ENCODE assay signal across 8 mouse cellular contexts in genomic region chr19:5793116-5793515, GRCm38 (mm10). TPM values are rescaled to one million over a fixed set of nuclear protein-coding genes. Genes with fewer than 3 reads are reported as not detected.
A peak's percentile ranks its signal among the peaks of the same experiment; 100 is the strongest.
DNase-seq lines count a peak whose midpoint lies in the region; ATAC-seq and TF ChIP-seq lines count a peak whose summit lies in the region.

No protein-coding gene starts in this region.

- H3K4me3 ChIP-seq in stomach, postnatal 0 days (ENCODE audit: low read depth, low read length): no peak overlapping the region

- no peaks in the 10 kb centered on the region for H3K9me3 ChIP-seq in stomach, postnatal 0 days (ENCODE audit: control insufficient read depth, low read length)

- no peak overlapping the region for H3K4me2 ChIP-seq in stomach, postnatal 0 days (replicated peaks; ENCODE audit: low read depth)

- intact Hi-C loops in heart, postnatal 10 days (cut with DNase I): loop anchor here (1.0 kb wide), 2 partner anchors 57 to 85 kb away; no protein-coding TSS in a partner anchor

- H3K4me1 ChIP-seq in stomach, postnatal 0 days (replicated peaks; ENCODE audit: control insufficient read depth, insufficient read depth): 0 out of 2 replicates have a peak, but pooled peaks cover 2% of the 10 kb centered on the region

- H3K9ac ChIP-seq in stomach, postnatal 0 days (ENCODE audit: low read length): no peak overlapping the region

- TF ChIP-seq EP300 in stomach, postnatal 0 days (optimal IDR thresholded peaks at IDR 0.05): no peak

- H3K27me3 ChIP-seq in Patski: no peaks in the 10 kb centered on the region
- no peaks in the 10 kb centered on the region for H3K27me3 ChIP-seq in stomach, postnatal 0 days (ENCODE audit: control insufficient read depth, insufficient read depth, low read length)

- peak; percentile 85 for TF ChIP-seq CTCF in Patski (IDR thresholded peaks at IDR 0.05)
- peak; percentile 96 for TF ChIP-seq CTCF in stomach, postnatal 0 days (IDR thresholded peaks at IDR 0.05; ENCODE audit: low read depth)

- DNase-seq in heart, adult 18-20 months: peak; percentile 75 to 79
- DNase-seq in heart, adult 8-10 months (ENCODE audit: low spot score): no peak
- DNase-seq in Patski (ENCODE audit: low read depth, low spot score): peak; percentile 39
- peak; percentile 77 for DNase-seq in embryo, embryonic 11 days
- peak; percentile 78 to 82 for DNase-seq in heart, postnatal 10 days
- peak; percentile 78 to 79 for DNase-seq in kidney, postnatal 25 days
- DNase-seq in stomach, postnatal 0 days (ENCODE audit: low spot score): peak; percentile 65

- POLR2A ChIA-PET in Patski (lab: Charles Lee): interaction anchor here (0.6 to 16.1 kb wide), 8 partner anchors 11 to 116 kb away, joined by 3 to 1065 read pairs (median 11); partner anchors contain the start of genes Frmd8 and Slc25a45

- 4% methylated on average over 2 of the region's 2 CpGs for WGBS in stomach, postnatal 0 days

- H3K36me3 ChIP-seq in stomach, postnatal 0 days (ENCODE audit: control insufficient read depth, insufficient read depth, low read length): peaks cover 11% of the 10 kb centered on the region; the same call in 1 of the 2 replicates

- 0 out of 2 replicates have a peak overlapping the region, but pooled peaks have one; percentile 35 for H3K27ac ChIP-seq in stomach, postnatal 0 days (replicated peaks)

- no peak for ATAC-seq in Patski
- peak; percentile 59 for ATAC-seq in megakaryocyte, adult 5-6 weeks (ENCODE audit: poor library complexity, severe bottlenecking)
- ATAC-seq in stomach, postnatal 0 days (ENCODE audit: low FRiP score, low TSS enrichment): peak; percentile 62

- CTCF ChIA-PET in Patski (lab: Charles Lee): interaction anchor here (0.8 to 4.8 kb wide), 22 partner anchors 10 to 120 kb away, joined by 3 to 50 read pairs (median 5); partner anchors contain the start of gene Frmd8

- in situ Hi-C loops in Patski (cut with MboI; ENCODE audit: low pct_unique_long_range_greater_than_20kb): loop anchor here (5.0 kb wide), 2 partner anchors 39 to 84 kb away; partner anchors contain the start of genes Frmd8 and Slc25a45

RNA-seq across cellular contexts. Expression of gene Scyl1, which starts 21.9 kb away (rescaled TPM):
- total RNA-seq in heart, adult 18-20 months (2021): 10 to 100 TPM; 55.1 to 67.8 TPM
- total RNA-seq in heart, adult 8-10 months (2022): 10 to 100 TPM; 63.3 to 70.6 (median 67.2) TPM
- polyA plus RNA-seq in Patski (2021): 117 TPM
- 10 to 100 TPM; 63.4 to 65.7 TPM for total RNA-seq in heart, postnatal 10 days (2021)
- 20.2 and 21.8 TPM in 2 replicates for total RNA-seq in megakaryocyte, adult 5-6 weeks (2015)
- 30.9 and 41.5 TPM in 2 replicates for total RNA-seq in megakaryocyte, adult 5-6 weeks (2017)
- polyA plus RNA-seq in stomach, postnatal 0 days (2015; fragmentation: Nextera tagmentation; extraction: Ambion mirVana): 38.1 and 40.9 TPM in 2 replicates

RNA-seq across cellular contexts. Expression of gene Ltbp3, which starts 52.4 kb away (rescaled TPM):
- total RNA-seq in heart, adult 18-20 months (2021): 10 to 100 TPM; 30.4 to 35.5 TPM
- total RNA-seq in heart, adult 8-10 months (2022): 10 to 100 TPM; 28.2 to 33.1 (median 31.7) TPM
- polyA plus RNA-seq in Patski (2021): 747 TPM
- 10 to 100 TPM; 77.0 to 79.2 TPM for total RNA-seq in heart, postnatal 10 days (2021)
- 1.5 TPM in 1 of 2 replicates, not detected in the other for total RNA-seq in megakaryocyte, adult 5-6 weeks (2015)
- 0.18 and 2.8 TPM in 2 replicates for total RNA-seq in megakaryocyte, adult 5-6 weeks (2017)
- 15.7 and 26.9 TPM in 2 replicates for polyA plus RNA-seq in stomach, postnatal 0 days (2015; fragmentation: Nextera tagmentation; extraction: Ambion mirVana)

Comparison
In these comparisons a context has a peak if more than half of its experiments do, and no peak if none do; other contexts are left out.
1. RNA of gene Ltbp3, which starts 52.4 kb away (total RNA-seq): 77.0 to 79.2 TPM in heart, postnatal 10 days, 30.4 to 35.5 TPM in heart, adult 18-20 months and 28.2 to 33.1 TPM in heart, adult 8-10 months; 0.18 to 2.8 TPM in megakaryocyte, adult 5-6 weeks; every median in the first group is over 4 times any median in the second.